Mouse (Mus musculus) forebrain, postnatal 0 days (tissue): ENCODE measurements at regions not wholly inside any gene's neighbourhood (a gene's known extent, or its start where the extent isn't known, plus 50 kb on each side); places are given as distances from the start of the nearest gene placed in this dataset.

Experiments used
- ATAC-seq: fragments of 200-750 bp; cut with Nextera tagmentation; 2 replicates; pipeline ENCODE4 v1.8.0; 2017; ENCODE audit warnings: mild to moderate bottlenecking, moderate library complexity
- DNase-seq: peaks from one replicate; pipeline ENCODE4 v3.0.0-alpha.2; 2015
- H3K27ac ChIP-seq: fragments of 300-500 bp; sonication (generic); 2 replicates; pipeline ENCODE4 v1.5.1; 2014; ENCODE audit warnings: low read depth, mild to moderate bottlenecking, antibody characterized with exemption, low read length, moderate library complexity, mixed read lengths
- H3K27me3 ChIP-seq: fragments of 300-500 bp; sonication (generic); 2 replicates; pipeline ENCODE4 v1.6.1; 2014; ENCODE audit warnings: mild to moderate bottlenecking, low read length, mixed read lengths; ENCODE audit not compliant: insufficient read depth
- H3K36me3 ChIP-seq: fragments of 300-500 bp; sonication (generic); 2 replicates; pipeline ENCODE4 v1.6.1; 2014; ENCODE audit warnings: mild to moderate bottlenecking, moderate library complexity; ENCODE audit not compliant: insufficient read depth
- H3K4me1 ChIP-seq: fragments of 300-500 bp; sonication (generic); 2 replicates; pipeline ENCODE4 v1.6.1; 2014; ENCODE audit warnings: antibody characterized with exemption; ENCODE audit not compliant: insufficient read depth
- H3K4me2 ChIP-seq: fragments of 300-500 bp; sonication (generic); 2 replicates; pipeline ENCODE4 v1.6.1; 2014; ENCODE audit warnings: low read depth, mild to moderate bottlenecking, moderate library complexity
- H3K4me3 ChIP-seq: fragments of 300-500 bp; sonication (generic); 2 replicates; pipeline ENCODE4 v1.5.1; 2014; ENCODE audit warnings: low read depth, low read length, mixed read lengths
- H3K9ac ChIP-seq: fragments of 300-500 bp; sonication (generic); 2 replicates; pipeline ENCODE4 v1.6.1; 2014; ENCODE audit warnings: mild to moderate bottlenecking
- H3K9me3 ChIP-seq: fragments of 300-500 bp; sonication (generic); 2 replicates; pipeline ENCODE4 v1.6.1; 2016; ENCODE audit warnings: low read length
- CTCF ChIP-seq: sonication (generic); IDR thresholded peaks from 2 replicates; pipeline ENCODE4 v1.5.1; 2016; ENCODE audit warnings: antibody characterized with exemption, control low read depth, low read depth
- WGBS: fragments of 180-500 bp; shearing (Covaris S2); extraction: QIAGEN DNeasy Blood & Tissue Kit; methylation state at CpG from one replicate; pipeline ENCODE4 v1.1.7; 2014; 5-methylcytosine and 5-hydroxymethylcytosine counted together

GRCm38 (mm10) chr10:68351841-68352555, 73.5 kb upstream of the Arid5b start:
- H3K27ac ChIP-seq = no peak overlapping the region
- WGBS = 46% methylated on average over 8 of the region's 8 CpGs
- peaks cover 11% of the 10 kb centered on the region; the same call in 1 of the 2 replicates for H3K4me1 ChIP-seq
- H3K9me3 ChIP-seq = no peaks in the 10 kb centered on the region
- no peaks in the 10 kb centered on the region for H3K27me3 ChIP-seq
- H3K9ac ChIP-seq = no peak overlapping the region
- H3K4me2 ChIP-seq = no peak overlapping the region
- H3K36me3 ChIP-seq = no peaks in the 10 kb centered on the region
- TF ChIP-seq CTCF = no peak
- no peak overlapping the region for H3K4me3 ChIP-seq
- DNase-seq = no peak
- no peak for ATAC-seq

- Histone ChIP-seq H3K27ac (no peak overlapping the region), H3K9me3 (no peaks in the 10 kb centered on the region), H3K27me3 (no peaks in the 10 kb centered on the region), H3K9ac (no peak overlapping the region), H3K4me1 (peaks cover 11% of the 10 kb centered on the region; the same call in 1 of the 2 replicates), H3K36me3 (no peaks in the 10 kb centered on the region), H3K4me2 (no peak overlapping the region), H3K4me3 (no peak overlapping the region)
- no peak for TF ChIP-seq CTCF
- ATAC-seq = no peak
- DNase-seq = no peak
- WGBS = 82% methylated on average over 5 of the region's 5 CpGs
Measured at GRCm38 (mm10) chr10:68351441-68351840, 72.9 kb upstream of the Arid5b start.

GRCm38 (mm10) chr10:68350798-68351197, 72.3 kb upstream of the Arid5b start:
- no peak overlapping the region for H3K4me2 ChIP-seq
- no peak for DNase-seq
- no peak for TF ChIP-seq CTCF
- WGBS = 92% methylated on average over 12 of the region's 12 CpGs
- ATAC-seq = no peak
- H3K4me3 ChIP-seq = no peak overlapping the region
- no peaks in the 10 kb centered on the region for H3K27me3 ChIP-seq
- no peaks in the 10 kb centered on the region for H3K9me3 ChIP-seq
- no peak overlapping the region for H3K27ac ChIP-seq
- H3K4me1 ChIP-seq = peaks cover 6% of the 10 kb centered on the region; the same call in 1 of the 2 replicates
- H3K9ac ChIP-seq = no peak overlapping the region
- H3K36me3 ChIP-seq = no peaks in the 10 kb centered on the region

- no peak overlapping the region for H3K4me2 ChIP-seq
- 98% methylated on average over 7 of the region's 7 CpGs for WGBS
Measured at GRCm38 (mm10) chr10:68347806-68348205, 69.3 kb upstream of the Arid5b start.

GRCm38 (mm10) chr10:68344991-68345720, 66.6 kb upstream of the Arid5b start:
- DNase-seq = no peak
- Histone ChIP-seq H3K4me2 (no peak overlapping the region), H3K36me3 (no peaks in the 10 kb centered on the region), H3K9ac (no peak overlapping the region), H3K27ac (no peak overlapping the region), H3K27me3 (no peaks in the 10 kb centered on the region), H3K9me3 (peaks cover 8% of the 10 kb centered on the region; the same call in 1 of the 2 replicates), H3K4me1 (no peaks in the 10 kb centered on the region), H3K4me3 (no peak overlapping the region)
- no peak for TF ChIP-seq CTCF
- 68% methylated on average over 18 of the region's 18 CpGs for WGBS
- no peak for ATAC-seq

More at GRCm38 (mm10) chr10:68347806-68348205, 69.3 kb upstream of the Arid5b start:
- no peak overlapping the region for H3K4me3 ChIP-seq
- no peak for DNase-seq
- H3K36me3 ChIP-seq = no peaks in the 10 kb centered on the region
- no peak for TF ChIP-seq CTCF
- H3K27me3 ChIP-seq = no peaks in the 10 kb centered on the region
- no peak for ATAC-seq
- no peak overlapping the region for H3K27ac ChIP-seq
- no peaks in the 10 kb centered on the region for H3K4me1 ChIP-seq
- peaks cover 3% of the 10 kb centered on the region; the same call in 1 of the 2 replicates for H3K9me3 ChIP-seq
- H3K9ac ChIP-seq = no peak overlapping the region

- Histone ChIP-seq H3K27ac (no peak overlapping the region), H3K4me3 (no peak overlapping the region), H3K9ac (no peak overlapping the region), H3K9me3 (peaks cover 8% of the 10 kb centered on the region; the same call in 1 of the 2 replicates), H3K4me1 (no peaks in the 10 kb centered on the region), H3K27me3 (no peaks in the 10 kb centered on the region), H3K4me2 (no peak overlapping the region), H3K36me3 (no peaks in the 10 kb centered on the region)
- no peak for TF ChIP-seq CTCF
- DNase-seq (no peak), ATAC-seq (no peak)
- WGBS = 95% methylated on average over 2 of the region's 2 CpGs
Measured at GRCm38 (mm10) chr10:68344211-68344610, 65.7 kb upstream of the Arid5b start.

- no peak overlapping the region for H3K27ac ChIP-seq
- WGBS = 55% methylated on average over 5 of the region's 5 CpGs
- H3K27me3 ChIP-seq = no peaks in the 10 kb centered on the region
- no peak for TF ChIP-seq CTCF
- DNase-seq (peak; percentile 58), ATAC-seq (peak; percentile 62)
- H3K4me2 ChIP-seq = no peak overlapping the region
- H3K4me1 ChIP-seq = no peaks in the 10 kb centered on the region
- no peak overlapping the region for H3K4me3 ChIP-seq
- H3K9ac ChIP-seq = no peak overlapping the region
- no peaks in the 10 kb centered on the region for H3K36me3 ChIP-seq
- no peaks in the 10 kb centered on the region for H3K9me3 ChIP-seq
Measured at GRCm38 (mm10) chr10:68334054-68334453, 55.5 kb upstream of the Arid5b start.
